Mouse (Mus musculus) layer of hippocampus, postnatal 36 days (tissue): ENCODE data around the gene Slc25a47. TPM values are rescaled to one million over a fixed set of nuclear protein-coding genes. Genes with fewer than 3 reads are reported as not detected.
"Not testable (repeated sequence)": the region's sequence is repeated elsewhere in the genome, so short reads cannot be mapped to it uniquely, and the experiment has no call there.

Source experiments
- DNase-seq, 2 experiments: peaks; one replicate each; pipeline ENCODE4 v3.0.0; 2022
- total RNA-seq, 2 experiments: library from RNA; stranded (reverse); gene quantifications; 2 replicates each; pipeline ENCODE4 v1.2.3; 2021

The Slc25a47 gene
- total RNA-seq, 2 experiments from 2014 or later: 10.8 to 12.1 TPM

- DNase-seq: no peak
Measured at GRCm38 (mm10) chr12:108826958-108827535, 8.8 kb upstream of the Slc25a47 start.

GRCm38 (mm10) chr12:108827641-108828040 lies 8.2 kb upstream of the Slc25a47 start:
- no peak for DNase-seq

- DNase-seq: no peak
Measured at GRCm38 (mm10) chr12:108829636-108830035, 6.2 kb upstream of the Slc25a47 start.

- no peak for DNase-seq
Measured at GRCm38 (mm10) chr12:108830358-108830757, 5.5 kb upstream of the Slc25a47 start.

- peak in 1 of 2 experiments; percentile 43 for DNase-seq
Measured at GRCm38 (mm10) chr12:108831966-108832643, 3.7 kb upstream of the Slc25a47 start.

- peak in 1 of 2 experiments; percentile 47 for DNase-seq
Measured at GRCm38 (mm10) chr12:108832851-108833250, 3.0 kb upstream of the Slc25a47 start.

GRCm38 (mm10) chr12:108833408-108833807 lies 2.4 kb upstream of the Slc25a47 start:
- DNase-seq: no peak

- no peak for DNase-seq
Measured at GRCm38 (mm10) chr12:108834337-108834736, 1.5 kb upstream of the Slc25a47 start.

GRCm38 (mm10) chr12:108834786-108835185 lies 1.1 kb upstream of the Slc25a47 start:
- no peak for DNase-seq

- no peak for DNase-seq
Measured at GRCm38 (mm10) chr12:108835208-108835839, 522 bp upstream of the Slc25a47 start.

- no peak for DNase-seq
Measured at GRCm38 (mm10) chr12:108836722-108837121, 876 bp downstream of the Slc25a47 start.

GRCm38 (mm10) chr12:108841181-108841580 lies 5.3 kb downstream of the Slc25a47 start:
- DNase-seq: no peak

GRCm38 (mm10) chr12:108842663-108843062 lies 6.8 kb downstream of the Slc25a47 start:
- no peak for DNase-seq

GRCm38 (mm10) chr12:108848033-108848432 lies 12.2 kb downstream of the Slc25a47 start:
- not testable (repeated sequence) for DNase-seq

- no peak for DNase-seq
Measured at GRCm38 (mm10) chr12:108849488-108850022, 13.7 kb downstream of the Slc25a47 start.

GRCm38 (mm10) chr12:108850129-108850528 lies 14.3 kb downstream of the Slc25a47 start:
- no peak for DNase-seq

GRCm38 (mm10) chr12:108850886-108851285 lies 15.0 kb downstream of the Slc25a47 start:
- DNase-seq: no peak

GRCm38 (mm10) chr12:108852822-108853221 lies 17.0 kb downstream of the Slc25a47 start:
- DNase-seq: no peak

- DNase-seq: no peak
Measured at GRCm38 (mm10) chr12:108855081-108855480, 19.2 kb downstream of the Slc25a47 start.

GRCm38 (mm10) chr12:108856186-108856585 lies 20.3 kb downstream of the Slc25a47 start:
- no peak for DNase-seq

- no peak for DNase-seq
Measured at GRCm38 (mm10) chr12:108857109-108857508, 21.3 kb downstream of the Slc25a47 start.

- no peak for DNase-seq
Measured at GRCm38 (mm10) chr12:108857589-108858184, 21.8 kb downstream of the Slc25a47 start.

GRCm38 (mm10) chr12:108858486-108858885 lies 22.6 kb downstream of the Slc25a47 start:
- no peak for DNase-seq
